Mouse (Mus musculus): ENCODE measurements around the gene Ubtd1. TPM values are rescaled to one million over a fixed set of nuclear protein-coding genes. Genes with fewer than 3 reads are reported as not detected.

Ubtd1 gene
- polyA plus RNA-seq, 1 experiment from 2014 or later = 10.8 TPM

DNA sequence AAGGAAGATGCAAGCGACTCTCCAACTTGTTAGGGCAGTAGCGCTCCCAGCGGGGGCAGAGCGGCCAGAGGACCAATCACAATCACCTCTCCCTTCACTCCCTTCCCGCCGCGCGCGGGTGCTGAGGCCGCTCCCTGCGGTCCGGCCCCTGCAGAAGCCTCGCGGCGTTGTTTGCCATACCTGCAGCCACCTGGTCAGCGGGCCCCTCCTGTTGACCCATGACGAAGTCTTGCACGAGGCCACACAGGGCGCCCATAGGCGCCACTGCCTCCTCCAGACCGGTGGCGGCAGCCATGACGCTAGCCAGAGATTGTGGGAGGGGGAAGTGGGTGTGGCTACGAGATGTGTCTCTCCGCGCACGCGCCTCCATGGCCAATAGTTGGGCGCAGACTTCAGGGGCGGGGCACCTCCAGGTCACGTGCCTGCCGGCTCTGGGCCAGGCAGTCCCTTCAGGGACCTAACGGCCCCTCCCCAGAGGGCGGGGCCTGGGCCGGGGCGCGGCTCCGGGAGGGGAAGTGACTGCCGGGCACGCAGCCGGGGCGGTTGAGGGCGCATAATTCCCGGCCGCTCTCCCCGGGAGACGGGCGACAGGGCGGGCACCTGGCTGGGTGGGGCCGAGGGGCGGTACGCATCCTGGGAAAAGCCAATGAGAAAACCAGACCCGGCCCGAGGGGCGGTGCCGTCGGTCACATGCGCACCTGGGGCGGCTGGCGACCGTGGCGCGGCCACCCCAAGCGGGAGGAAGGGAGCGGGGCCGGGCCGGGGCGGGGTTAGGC is 556 bp upstream of the Ubtd1 start, which contains the start of gene Mms19:
Mms19 (minus strand) TSS at position 339 of the 776 bp plus-strand sequence.
- Histone ChIP-seq H3K4me1 (replicated peaks) (peaks cover 34% of the 10 kb centered on the region), H3K36me3 (no peaks in the 10 kb centered on the region), H3K4me3 (peak within 1 kb of the TSS; percentile 63), H3K27ac (peak within 1 kb of the TSS; percentile 81), H3K9me3 (no peaks in the 10 kb centered on the region), H3K27me3 (peaks cover 18% of the 10 kb centered on the region), H3K9ac (peak within 1 kb of the TSS; percentile 81), H3K4me2 (peak within 1 kb of the TSS; percentile 99)
- WGBS = under 1% methylated on average over 66 of the region's 68 CpGs
- peak; percentile 95 for ATAC-seq (ENCODE audit: low FRiP score)

DNA sequence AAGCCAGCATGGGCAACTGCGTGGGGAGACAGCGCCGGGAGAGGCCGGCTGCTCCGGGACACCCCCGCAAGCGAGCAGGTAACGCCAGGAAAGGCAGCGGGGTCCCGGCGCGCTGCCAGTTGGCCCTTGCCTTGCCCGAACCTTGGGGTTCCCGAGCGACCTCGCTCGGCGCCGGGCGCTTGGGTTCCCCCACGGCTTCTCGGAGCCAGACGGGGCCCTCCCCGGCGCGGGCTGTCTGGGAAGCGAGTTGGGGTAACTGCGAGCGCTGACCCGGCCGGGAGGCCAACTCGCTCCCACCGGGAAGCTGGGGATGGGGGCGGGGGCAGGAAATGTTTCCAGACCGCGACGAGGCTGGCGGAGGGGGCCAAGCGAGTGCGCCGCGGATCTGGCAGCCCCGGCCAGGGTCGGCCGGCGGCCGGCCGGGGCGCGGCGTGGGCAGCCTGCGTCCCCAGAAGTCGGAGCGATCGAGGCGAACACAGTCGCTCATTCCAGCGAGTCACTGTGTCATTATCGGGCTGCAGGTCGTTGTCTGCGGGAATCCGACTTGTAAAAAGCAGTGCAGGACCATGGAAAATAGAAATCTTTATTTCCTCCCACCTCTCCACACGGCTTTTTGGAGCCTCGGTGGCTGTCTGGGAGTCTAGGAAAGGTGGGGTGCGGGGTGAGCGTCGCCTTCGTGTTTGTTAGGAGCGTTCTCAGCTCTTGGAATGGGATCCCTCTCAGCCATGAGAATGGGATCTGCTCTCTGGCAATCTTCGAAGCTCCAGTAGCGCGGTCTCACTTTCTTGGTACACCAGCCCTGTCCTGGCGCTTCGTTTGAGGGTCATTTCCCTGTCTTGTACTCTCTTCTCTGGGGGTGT is 598 bp downstream of the Ubtd1 start:
- 0 out of 2 replicates have a peak, but pooled peaks have one; percentile 0 for ATAC-seq (ENCODE audit: low FRiP score)
- peak overlapping the region; percentile 99 for H3K4me2 ChIP-seq
- WGBS = under 1% methylated on average over 60 of the region's 74 CpGs

GRCm38 (mm10) chr19:41982791-41983150 is 1.2 kb downstream of the Ubtd1 start:
- peaks cover 18% of the 10 kb centered on the region for H3K27me3 ChIP-seq
- 2% methylated on average over 4 of the region's 4 CpGs for WGBS
- H3K9me3 ChIP-seq = no peaks in the 10 kb centered on the region
- no peaks in the 10 kb centered on the region for H3K36me3 ChIP-seq
- H3K4me1 ChIP-seq (replicated peaks) = peaks cover 34% of the 10 kb centered on the region
- H3K4me2 ChIP-seq = peak overlapping the region; percentile 99
- no peak for ATAC-seq (ENCODE audit: low FRiP score)
- H3K9ac ChIP-seq = peak overlapping the region; percentile 81
- peak overlapping the region; percentile 63 for H3K4me3 ChIP-seq
- H3K27ac ChIP-seq = no peak overlapping the region

More for the DNA sequence above, 598 bp downstream of the Ubtd1 start:
- Histone ChIP-seq H3K36me3 (no peaks in the 10 kb centered on the region), H3K9ac (peak overlapping the region; percentile 81), H3K9me3 (no peaks in the 10 kb centered on the region), H3K27me3 (peaks cover 18% of the 10 kb centered on the region), H3K4me3 (peak overlapping the region; percentile 63), H3K4me1 (replicated peaks) (peaks cover 34% of the 10 kb centered on the region), H3K27ac (peak overlapping the region; percentile 81)

DNA sequence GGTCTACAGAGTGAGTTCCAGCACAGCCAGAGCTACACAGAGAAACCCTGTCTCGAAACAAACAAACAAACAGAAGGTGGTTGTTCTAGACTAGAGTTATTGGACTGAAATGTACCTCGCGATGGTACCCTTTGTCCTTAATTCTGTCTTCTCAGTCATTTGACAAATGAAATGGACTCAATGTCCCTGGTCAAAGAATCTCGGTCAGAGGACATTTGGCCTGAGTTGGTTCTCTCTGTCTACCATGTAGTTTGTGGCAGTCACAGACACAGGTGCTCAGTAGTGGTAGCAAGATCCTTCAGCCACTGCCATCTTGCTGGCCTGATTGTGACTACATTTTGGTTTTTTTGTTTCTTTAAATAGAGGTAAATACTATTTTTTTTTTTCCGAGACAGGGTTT is 4.4 kb downstream of the Ubtd1 start:
- Histone ChIP-seq H3K4me1 (replicated peaks) (peaks cover 18% of the 10 kb centered on the region), H3K27ac (no peak overlapping the region), H3K4me3 (no peak overlapping the region), H3K4me2 (no peak overlapping the region), H3K9ac (no peak overlapping the region), H3K9me3 (no peaks in the 10 kb centered on the region), H3K36me3 (no peaks in the 10 kb centered on the region), H3K27me3 (peaks cover 18% of the 10 kb centered on the region)
- WGBS = 94% methylated on average over 5 of the region's 5 CpGs
- ATAC-seq (ENCODE audit: low FRiP score) = no peak

DNA sequence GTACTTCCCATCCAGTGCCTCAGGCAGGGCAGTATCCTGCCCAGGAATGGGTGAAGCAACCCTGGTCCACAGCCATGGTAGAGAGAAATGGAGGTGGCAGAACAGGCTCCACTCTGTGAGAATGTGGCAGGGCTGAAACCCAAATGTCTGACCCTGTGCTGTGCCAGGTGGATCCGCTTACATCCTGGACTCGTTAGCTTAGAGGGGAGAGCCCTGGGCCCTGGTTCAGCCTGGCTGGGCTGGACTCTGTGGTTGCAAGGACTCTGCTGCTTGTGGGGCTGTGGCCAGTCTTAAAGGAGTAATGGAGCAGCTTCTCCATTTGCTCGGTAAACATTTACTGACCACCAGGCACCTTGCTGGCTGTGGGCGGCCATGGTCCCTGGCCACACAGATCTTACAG is 5.6 kb downstream of the Ubtd1 start:
- Histone ChIP-seq H3K36me3 (no peaks in the 10 kb centered on the region), H3K27me3 (peaks cover 18% of the 10 kb centered on the region), H3K27ac (no peak overlapping the region), H3K4me3 (no peak overlapping the region), H3K4me2 (no peak overlapping the region), H3K9me3 (no peaks in the 10 kb centered on the region), H3K9ac (no peak overlapping the region), H3K4me1 (replicated peaks) (peaks cover 14% of the 10 kb centered on the region)
- ATAC-seq (ENCODE audit: low FRiP score) = no peak
- 93% methylated on average over 4 of the region's 4 CpGs for WGBS

GRCm38 (mm10) chr19:41989810-41990209 is 8.2 kb downstream of the Ubtd1 start:
- Histone ChIP-seq H3K9me3 (no peaks in the 10 kb centered on the region), H3K36me3 (no peaks in the 10 kb centered on the region), H3K9ac (no peak overlapping the region), H3K4me2 (no peak overlapping the region), H3K27ac (no peak overlapping the region), H3K4me1 (replicated peaks) (0 out of 2 replicates have a peak, but pooled peaks cover 4% of the 10 kb centered on the region), H3K4me3 (no peak overlapping the region), H3K27me3 (no peaks in the 10 kb centered on the region)
- 88% methylated on average over 6 of the region's 6 CpGs for WGBS
- ATAC-seq (ENCODE audit: low FRiP score) = no peak

DNA sequence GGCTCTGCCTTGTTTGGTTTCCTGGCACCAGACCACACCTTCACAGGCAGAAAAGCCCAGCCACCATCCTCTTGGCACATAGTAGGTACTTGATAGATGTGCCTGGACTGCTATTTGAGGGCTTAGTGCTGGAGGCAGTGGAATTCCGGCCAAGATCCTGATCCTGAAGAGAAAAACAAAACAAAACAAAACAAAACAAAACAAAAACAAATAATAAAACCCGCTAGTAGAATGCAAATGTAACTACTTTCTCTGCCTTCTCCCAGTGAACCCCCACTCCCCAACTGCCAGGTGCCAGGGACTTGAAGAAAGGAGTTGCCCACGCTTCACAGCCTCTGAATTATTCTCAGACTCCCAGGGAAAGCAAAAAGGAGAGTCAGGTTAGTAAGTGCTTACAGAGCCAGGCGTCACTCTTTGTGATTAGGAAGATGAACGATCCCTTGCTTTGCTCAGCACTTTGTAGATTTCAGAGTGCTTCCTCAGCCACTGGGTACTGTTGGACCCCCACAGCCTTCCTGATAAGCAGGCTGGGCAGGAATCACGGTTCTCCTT is 10.4 kb downstream of the Ubtd1 start:
- Histone ChIP-seq H3K27ac (peak overlapping the region; percentile 8; the same call in 1 of the 2 replicates), H3K4me1 (replicated peaks) (peaks cover 4% of the 10 kb centered on the region; the same call in 1 of the 2 replicates), H3K36me3 (no peaks in the 10 kb centered on the region), H3K4me2 (no peak overlapping the region), H3K9me3 (no peaks in the 10 kb centered on the region), H3K9ac (0 out of 2 replicates have a peak overlapping the region, but pooled peaks have one; percentile 36), H3K27me3 (no peaks in the 10 kb centered on the region), H3K4me3 (no peak overlapping the region)
- WGBS = 25% methylated on average over 6 of the region's 6 CpGs
- ATAC-seq (ENCODE audit: low FRiP score) = no peak

DNA sequence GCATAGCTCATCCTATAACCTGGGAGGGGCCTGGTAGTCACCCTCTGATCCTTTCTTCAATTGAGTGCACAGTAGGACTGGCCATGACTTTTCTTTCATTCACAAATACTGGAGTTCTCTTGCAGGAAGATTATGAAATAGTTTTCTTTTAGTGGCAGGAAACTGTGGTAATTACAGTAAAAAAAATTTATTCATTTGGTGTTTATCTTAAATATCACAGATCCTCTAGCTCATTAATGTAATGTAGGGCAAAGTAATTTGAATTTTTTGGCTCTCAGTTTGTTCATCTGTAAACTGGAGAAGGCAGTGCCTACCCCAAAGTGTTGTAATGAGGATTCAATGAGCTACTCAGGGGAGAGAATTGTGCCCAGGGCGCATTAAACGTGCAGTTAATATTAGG is 11.4 kb downstream of the Ubtd1 start:
- H3K4me1 ChIP-seq (replicated peaks) = peaks cover 4% of the 10 kb centered on the region; the same call in 1 of the 2 replicates
- H3K4me3 ChIP-seq = no peak overlapping the region
- H3K9me3 ChIP-seq = no peaks in the 10 kb centered on the region
- no peaks in the 10 kb centered on the region for H3K36me3 ChIP-seq
- no peak overlapping the region for H3K4me2 ChIP-seq
- 89% methylated on average over 2 of the region's 2 CpGs for WGBS
- H3K27ac ChIP-seq = no peak overlapping the region
- no peak overlapping the region for H3K9ac ChIP-seq
- no peaks in the 10 kb centered on the region for H3K27me3 ChIP-seq
- no peak for ATAC-seq (ENCODE audit: low FRiP score)

DNA sequence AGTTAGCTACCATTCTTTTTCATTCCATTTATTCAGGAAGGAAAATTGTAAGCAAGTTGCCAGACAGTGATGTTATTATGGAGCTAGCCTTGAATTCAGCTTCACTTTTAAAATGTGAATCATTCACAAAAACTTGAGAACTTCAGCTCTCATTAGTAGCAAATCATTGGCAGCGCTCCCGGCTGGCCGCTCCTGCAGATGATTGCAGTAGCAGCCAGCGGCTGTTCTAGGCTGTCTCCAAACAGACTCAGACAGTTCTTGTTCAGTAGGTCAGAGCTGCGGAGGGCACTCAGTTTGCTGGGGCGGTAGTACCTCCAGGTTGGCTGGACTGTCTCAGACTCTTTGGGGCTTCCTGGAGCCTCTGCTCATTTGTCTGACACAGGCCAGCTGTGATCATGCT is 11.9 kb downstream of the Ubtd1 start:
- no peaks in the 10 kb centered on the region for H3K27me3 ChIP-seq
- peaks cover 4% of the 10 kb centered on the region; the same call in 1 of the 2 replicates for H3K4me1 ChIP-seq (replicated peaks)
- no peak overlapping the region for H3K4me2 ChIP-seq
- no peak overlapping the region for H3K9ac ChIP-seq
- H3K27ac ChIP-seq = no peak overlapping the region
- H3K4me3 ChIP-seq = no peak overlapping the region
- WGBS = 89% methylated on average over 6 of the region's 6 CpGs
- no peak for ATAC-seq (ENCODE audit: low FRiP score)
- no peaks in the 10 kb centered on the region for H3K36me3 ChIP-seq
- no peaks in the 10 kb centered on the region for H3K9me3 ChIP-seq

DNA sequence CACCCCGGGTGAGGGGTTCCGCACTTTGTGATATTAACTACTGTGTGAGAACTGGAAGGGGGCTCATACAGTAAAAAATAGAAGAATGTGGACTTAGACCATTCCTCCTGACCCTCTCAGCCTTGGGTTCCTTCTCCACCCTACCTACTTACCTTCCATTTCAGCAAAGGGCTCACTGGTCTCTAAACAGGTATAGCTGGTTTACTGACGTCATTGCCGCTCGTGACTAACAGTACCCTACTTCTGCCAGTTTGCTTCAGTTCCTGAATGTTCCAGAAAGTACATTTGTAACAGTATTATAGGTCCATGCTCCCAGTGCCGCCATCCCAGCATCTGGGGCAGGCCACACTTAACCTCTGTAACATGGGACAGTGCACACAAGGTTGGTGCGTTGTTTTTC is 12.5 kb downstream of the Ubtd1 start:
- Histone ChIP-seq H3K4me3 (no peak overlapping the region), H3K27me3 (no peaks in the 10 kb centered on the region), H3K9me3 (no peaks in the 10 kb centered on the region), H3K27ac (no peak overlapping the region), H3K4me1 (replicated peaks) (peaks cover 4% of the 10 kb centered on the region; the same call in 1 of the 2 replicates), H3K9ac (no peak overlapping the region), H3K4me2 (no peak overlapping the region), H3K36me3 (no peaks in the 10 kb centered on the region)
- ATAC-seq (ENCODE audit: low FRiP score) = no peak
- 94% methylated on average over 7 of the region's 7 CpGs for WGBS

DNA sequence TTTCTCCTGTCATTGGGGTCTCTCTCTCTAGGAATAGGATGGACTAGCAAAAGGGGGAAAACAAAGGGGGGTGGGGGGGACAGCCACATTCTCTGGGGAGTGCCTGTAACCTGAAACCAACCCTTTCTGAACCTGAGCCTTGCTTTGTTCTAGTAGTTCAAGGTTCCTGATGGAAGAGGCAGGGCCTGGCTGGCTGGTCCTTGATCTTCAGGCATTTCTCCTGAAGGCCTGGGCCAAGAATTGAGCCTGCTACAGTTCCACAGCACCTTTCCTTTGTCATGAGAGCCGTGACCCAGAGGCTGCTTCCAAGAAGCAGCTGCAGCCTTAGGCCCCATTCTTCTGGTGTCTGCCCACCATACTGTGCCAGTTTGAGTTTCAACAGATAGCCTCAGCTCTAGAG is 13.9 kb downstream of the Ubtd1 start:
- no peak overlapping the region for H3K27ac ChIP-seq
- no peak for ATAC-seq (ENCODE audit: low FRiP score)
- H3K36me3 ChIP-seq = no peaks in the 10 kb centered on the region
- H3K4me1 ChIP-seq (replicated peaks) = peaks cover 5% of the 10 kb centered on the region; the same call in 1 of the 2 replicates
- 42% methylated on average over 1 of the region's 1 CpGs for WGBS
- no peaks in the 10 kb centered on the region for H3K9me3 ChIP-seq
- no peak overlapping the region for H3K4me2 ChIP-seq
- no peaks in the 10 kb centered on the region for H3K27me3 ChIP-seq
- H3K9ac ChIP-seq = no peak overlapping the region
- no peak overlapping the region for H3K4me3 ChIP-seq

DNA sequence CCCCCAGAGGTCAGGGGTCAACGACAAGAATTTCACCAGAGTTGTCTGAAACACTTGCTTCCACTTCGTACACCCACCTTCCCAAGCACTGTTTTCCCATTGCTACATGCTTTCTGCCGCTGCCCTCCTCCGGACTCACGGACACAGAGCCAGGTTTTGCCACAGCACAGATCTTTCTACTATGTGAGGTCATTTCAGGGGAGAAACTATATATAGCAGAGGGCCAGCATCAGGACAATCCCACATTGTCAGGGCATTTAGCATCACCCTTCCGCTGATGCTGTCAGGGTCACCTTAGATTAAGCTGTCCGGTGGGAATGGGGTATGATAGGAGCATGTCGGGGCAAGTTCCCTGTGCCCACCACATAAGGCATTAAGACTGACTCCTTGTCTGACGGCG is 15.5 kb downstream of the Ubtd1 start:
- Histone ChIP-seq H3K9me3 (no peaks in the 10 kb centered on the region), H3K9ac (no peak overlapping the region), H3K4me1 (replicated peaks) (peaks cover 5% of the 10 kb centered on the region; the same call in 1 of the 2 replicates), H3K27me3 (no peaks in the 10 kb centered on the region), H3K4me3 (no peak overlapping the region), H3K36me3 (no peaks in the 10 kb centered on the region), H3K27ac (no peak overlapping the region), H3K4me2 (no peak overlapping the region)
- WGBS = 91% methylated on average over 10 of the region's 10 CpGs
- ATAC-seq (ENCODE audit: low FRiP score) = no peak
